Mouse (Mus musculus) gastrocnemius, adult 8-10 months (tissue): ENCODE data around the gene Vmp1. TPM values are rescaled to one million over a fixed set of nuclear protein-coding genes. Genes with fewer than 3 reads are reported as not detected.

ENCODE experiments used
- DNase-seq, 2 experiments: peaks; one replicate each; pipeline ENCODE4 v3.0.0; 2022; ENCODE audit warnings: low spot score in 2 of 2
- total RNA-seq, 4 experiments: library from RNA; stranded (reverse); gene quantifications; 2 replicates each; pipeline ENCODE4 v1.2.4; 2022

Gene Vmp1
- total RNA-seq, 4 experiments from 2014 or later = 79.1 to 112 (median 82.8) TPM

GRCm38 (mm10) chr11:86672772-86673171 is 10.9 kb downstream of the Vmp1 start:
- no peak for DNase-seq

- DNase-seq = peak in 1 of 2 experiments; percentile 20
Observed at GRCm38 (mm10) chr11:86671041-86671675, 12.5 kb downstream of the Vmp1 start.

GRCm38 (mm10) chr11:86668169-86668568 is 15.5 kb downstream of the Vmp1 start:
- no peak for DNase-seq

- no peak for DNase-seq
Observed at GRCm38 (mm10) chr11:86667553-86667952, 16.1 kb downstream of the Vmp1 start.

- DNase-seq = no peak
Observed at GRCm38 (mm10) chr11:86664406-86664805, 19.2 kb downstream of the Vmp1 start.

GRCm38 (mm10) chr11:86663977-86664376 is 19.7 kb downstream of the Vmp1 start:
- no peak for DNase-seq

- no peak for DNase-seq
Observed at GRCm38 (mm10) chr11:86662986-86663895, 20.4 kb downstream of the Vmp1 start.

- no peak for DNase-seq
Observed at GRCm38 (mm10) chr11:86657863-86658262, 25.8 kb downstream of the Vmp1 start.

GRCm38 (mm10) chr11:86656849-86657567 is 26.6 kb downstream of the Vmp1 start:
- DNase-seq = no peak

GRCm38 (mm10) chr11:86655671-86656070 is 28.0 kb downstream of the Vmp1 start:
- no peak for DNase-seq

GRCm38 (mm10) chr11:86654096-86654495 is 29.5 kb downstream of the Vmp1 start:
- no peak for DNase-seq

- peak; percentile 7 to 20 for DNase-seq
Observed at GRCm38 (mm10) chr11:86653446-86653845, 30.2 kb downstream of the Vmp1 start.

GRCm38 (mm10) chr11:86652578-86652979 is 31.1 kb downstream of the Vmp1 start:
- no peak for DNase-seq

- DNase-seq = no peak
Observed at GRCm38 (mm10) chr11:86650676-86651075, 33.0 kb downstream of the Vmp1 start.

- no peak for DNase-seq
Observed at GRCm38 (mm10) chr11:86649542-86649941, 34.1 kb downstream of the Vmp1 start.

GRCm38 (mm10) chr11:86647706-86648447 is 35.8 kb downstream of the Vmp1 start:
- no peak for DNase-seq

- DNase-seq = no peak
Observed at GRCm38 (mm10) chr11:86646885-86647459, 36.7 kb downstream of the Vmp1 start.

- DNase-seq = no peak
Observed at GRCm38 (mm10) chr11:86646136-86646834, 37.4 kb downstream of the Vmp1 start.

- DNase-seq = no peak
Observed at GRCm38 (mm10) chr11:86644553-86644952, 39.1 kb downstream of the Vmp1 start.

- DNase-seq = no peak
Observed at GRCm38 (mm10) chr11:86641714-86642113, 41.9 kb downstream of the Vmp1 start.
